Mouse (Mus musculus) cortical plate, adult 2 months (tissue): Measurements from ENCODE around the gene Fstl4.

Source experiments
- CTCF ChIP-seq: fragments of 200-500 bp; IDR thresholded peaks from 2 replicates; pipeline ENCODE4 v1.5.1; 2011; ENCODE audit warnings: mild to moderate bottlenecking, control low read depth, low read length; ENCODE audit not compliant: insufficient read depth; ENCODE audit errors: extremely low read depth
- POLR2A ChIP-seq: fragments of 200-500 bp; IDR thresholded peaks from 2 replicates; pipeline ENCODE4 v1.6.1; 2011; ENCODE audit warnings: mild to moderate bottlenecking, low read length, control low read depth; ENCODE audit not compliant: insufficient read depth; ENCODE audit errors: extremely low read depth

DNA sequence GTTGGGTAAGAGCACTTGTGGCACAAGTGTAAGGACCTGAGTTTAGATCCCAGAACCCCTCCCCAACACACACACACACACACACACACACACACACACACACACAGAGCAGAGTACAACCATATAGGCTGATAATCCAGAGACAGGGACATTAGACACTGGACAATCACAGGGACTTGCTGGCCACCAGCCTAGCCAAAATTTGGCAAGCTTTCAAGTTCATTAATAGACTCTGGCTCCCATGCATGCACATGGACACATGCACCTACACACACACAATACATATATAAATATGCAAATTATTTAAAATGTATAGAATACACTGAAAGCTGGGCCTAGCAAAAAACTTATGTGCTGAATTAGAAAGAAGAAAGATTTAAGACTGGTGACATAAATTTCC lies 24.0 kb upstream of the Fstl4 start:
- TF ChIP-seq POLR2A = no peak
- no peak for TF ChIP-seq CTCF
